Mouse (Mus musculus) NIH3T3 (cell line): ENCODE measurements around the gene Pgap2.

ENCODE experiments used
- DNase-seq: peaks from one replicate; pipeline ENCODE4 v3.0.0-alpha.2; 2012; ENCODE audit warnings: low read depth

Pgap2 gene

DNA sequence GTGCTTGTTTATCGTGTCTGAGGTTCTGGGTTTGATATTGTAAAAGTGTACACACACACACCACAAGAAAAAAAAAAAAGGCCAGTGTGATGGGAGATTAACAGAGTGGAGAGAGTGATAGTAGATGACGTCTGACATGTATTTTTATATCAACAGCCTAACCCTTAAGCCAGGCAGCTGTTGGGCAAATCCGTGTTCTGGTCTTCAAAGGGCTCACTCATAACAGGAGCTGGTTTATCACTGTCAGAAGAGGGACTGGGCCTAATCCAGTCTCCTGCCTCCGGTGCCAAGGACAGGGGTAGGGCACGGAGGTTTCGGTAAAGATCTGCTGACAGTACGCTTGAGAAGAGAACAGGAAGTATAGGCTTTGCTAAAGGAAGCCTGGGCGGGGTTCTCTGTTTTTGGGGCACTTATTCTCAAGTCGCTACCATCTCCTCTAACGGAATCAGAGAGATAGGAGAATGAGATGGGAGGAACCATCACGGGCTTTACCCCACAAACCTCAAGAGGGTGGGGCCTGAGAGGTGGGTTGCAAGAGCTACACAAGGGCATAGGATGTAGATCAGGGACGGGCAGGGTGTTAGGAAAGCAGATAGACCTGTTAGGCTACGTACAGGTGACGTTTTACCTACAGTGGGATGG is 56.5 kb downstream of the Pgap2 start:
- DNase-seq, result no peak

DNA sequence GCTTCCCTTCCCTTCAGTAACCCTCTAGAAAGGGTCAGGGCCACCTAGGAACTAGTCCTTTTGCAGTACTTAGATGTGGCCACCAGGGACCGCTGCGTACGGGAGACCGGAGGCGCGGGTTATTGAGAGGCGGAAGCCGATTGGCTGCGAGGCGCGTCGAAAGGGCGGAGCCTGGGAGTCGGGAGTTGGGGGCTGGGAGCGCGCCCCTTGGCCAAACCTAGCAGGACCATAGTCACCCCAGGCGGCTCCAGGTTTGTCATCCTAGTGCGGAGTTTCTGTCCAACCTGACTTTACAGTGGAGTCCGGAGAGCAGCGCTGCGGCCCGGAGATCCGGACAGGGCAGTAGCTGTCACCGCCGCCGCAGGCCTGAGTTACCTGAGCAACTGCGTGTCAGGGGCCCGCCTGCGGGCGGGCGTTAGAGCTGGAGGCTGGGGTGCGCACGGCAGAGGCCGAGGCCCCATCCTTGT is 57.1 kb downstream of the Pgap2 start:
- DNase-seq, result peak; percentile 93

DNA sequence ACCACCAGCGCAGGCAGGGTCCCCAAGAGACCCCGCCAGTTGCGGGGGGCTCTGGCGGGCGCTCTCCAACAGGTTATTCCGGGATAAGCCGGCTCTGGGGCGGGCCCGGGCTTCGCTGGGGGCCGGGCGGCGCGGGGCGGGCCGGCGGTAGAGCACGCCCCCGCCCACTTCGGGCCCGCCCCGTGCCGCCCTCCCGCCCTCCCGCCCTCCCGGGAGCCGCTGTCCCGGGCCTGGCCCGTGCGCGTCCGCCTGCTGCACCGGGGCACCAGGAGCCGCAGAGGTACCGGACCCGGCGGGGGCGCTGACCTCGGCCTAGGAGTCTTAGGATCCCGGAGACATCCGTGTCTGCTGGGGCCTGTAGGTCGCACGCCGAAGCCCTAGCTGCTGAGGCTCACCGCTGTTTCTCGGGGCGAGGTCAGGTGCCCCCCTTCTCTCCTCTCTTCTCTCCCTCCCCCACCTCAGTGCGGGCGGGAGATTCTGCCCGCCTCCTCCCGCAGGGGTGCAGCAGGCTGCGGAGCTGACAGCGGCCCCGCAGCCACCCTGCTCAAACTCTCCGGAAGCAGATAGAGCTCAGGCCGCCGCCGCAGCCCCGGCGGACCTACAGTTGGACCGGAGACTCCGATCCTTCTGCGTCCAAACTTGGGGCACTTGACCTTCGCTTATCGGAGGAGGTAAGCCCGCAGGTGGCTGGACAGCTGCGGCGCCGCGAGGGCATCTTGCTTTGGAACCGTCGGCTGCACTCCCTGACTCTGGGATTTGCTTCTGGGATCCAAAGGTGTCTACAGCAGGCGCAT is 57.8 kb downstream of the Pgap2 start, which contains the start of gene Stim1:
Gene Stim1 (plus strand): TSS at position 206 of the 794 bp plus-strand sequence.
- DNase-seq, result peak; percentile 79

DNA sequence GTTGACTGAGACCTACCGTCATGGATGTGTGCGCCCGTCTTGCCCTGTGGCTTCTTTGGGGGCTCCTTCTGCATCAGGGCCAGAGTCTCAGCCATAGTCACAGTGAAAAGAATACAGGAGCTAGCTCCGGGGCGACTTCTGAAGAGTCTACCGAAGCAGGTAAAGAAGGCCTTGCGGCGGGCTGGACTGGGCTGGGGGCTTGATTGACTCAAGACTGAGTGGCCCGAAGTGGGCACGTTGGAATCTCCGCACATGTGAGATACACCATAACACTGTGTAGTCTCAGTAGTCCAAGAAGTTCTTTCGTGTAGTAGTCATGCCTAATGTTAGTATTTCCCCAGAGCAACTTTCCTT is 58.4 kb downstream of the Pgap2 start:
- DNase-seq, result no peak

DNA sequence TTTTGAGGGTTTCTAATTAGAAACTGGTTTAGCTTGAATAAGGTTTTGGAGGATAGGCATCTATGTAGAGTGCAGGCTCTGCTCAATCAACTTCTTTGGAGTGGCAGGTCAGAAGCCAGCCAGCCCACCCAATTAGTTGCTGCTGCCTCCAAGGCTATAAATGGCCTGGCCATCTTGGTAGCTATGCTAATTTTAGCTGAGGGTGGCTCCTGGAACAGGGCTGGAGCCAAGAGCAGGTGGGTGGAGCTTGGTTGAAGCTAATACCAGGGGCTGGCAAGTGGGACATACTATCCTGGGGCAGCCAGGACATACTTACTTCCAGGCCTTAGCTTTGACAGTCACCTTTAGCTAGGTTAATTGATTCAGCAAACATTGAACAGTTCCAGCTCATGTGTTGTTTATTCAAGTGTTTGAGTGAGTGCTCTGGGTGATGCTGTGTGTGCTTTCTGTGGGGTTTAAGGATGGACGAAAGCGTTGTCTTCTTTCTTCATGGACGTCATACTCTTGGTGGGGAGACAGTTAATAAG is 62.5 kb downstream of the Pgap2 start:
- DNase-seq, result no peak

DNA sequence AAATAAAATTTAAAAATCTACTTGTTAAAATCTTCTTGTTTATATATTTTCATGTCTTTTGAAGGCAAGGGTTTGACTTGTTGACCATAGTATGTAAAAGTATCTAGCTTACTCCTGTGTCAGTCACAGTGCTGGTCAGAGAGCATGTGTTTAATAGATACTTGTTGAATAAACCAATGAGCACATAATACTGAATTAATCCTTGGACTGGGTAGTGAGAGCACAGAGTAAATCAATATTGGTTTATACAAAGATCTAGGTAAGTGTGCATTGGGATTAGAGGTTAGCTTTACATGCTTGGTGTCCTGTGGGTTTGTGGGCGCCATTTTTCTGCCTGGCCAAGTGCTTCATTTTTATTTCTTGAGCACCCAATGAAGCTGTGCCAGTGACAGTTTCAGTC is 71.4 kb downstream of the Pgap2 start:
- DNase-seq, result no peak

DNA sequence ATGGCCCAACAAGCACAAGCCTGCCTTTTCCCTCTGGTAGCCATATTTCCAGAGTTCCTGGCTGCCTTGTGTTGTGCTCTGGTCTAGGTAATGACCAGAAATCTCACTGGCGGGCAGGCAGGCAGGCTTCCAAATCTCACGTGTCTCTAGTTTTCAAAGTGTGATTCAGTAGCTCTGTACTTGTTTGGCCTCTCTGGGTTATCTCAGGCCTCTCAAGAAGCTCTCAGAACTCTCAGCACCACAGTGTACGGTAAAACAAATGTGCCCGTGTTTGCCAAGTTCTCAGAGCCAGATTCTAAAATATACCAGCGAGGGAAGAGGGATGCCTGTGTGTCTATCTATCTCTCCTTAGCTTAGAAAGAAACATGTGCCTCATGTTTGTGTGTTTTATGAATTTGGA is 72.3 kb downstream of the Pgap2 start:
- no peak for DNase-seq
